Mouse (Mus musculus): ENCODE data around the gene Trim62. TPM values are rescaled to one million over a fixed set of nuclear protein-coding genes. Genes with fewer than 3 reads are reported as not detected.

Trim62 gene
- polyA plus RNA-seq, 1 experiment, result 0.87 TPM

DNA sequence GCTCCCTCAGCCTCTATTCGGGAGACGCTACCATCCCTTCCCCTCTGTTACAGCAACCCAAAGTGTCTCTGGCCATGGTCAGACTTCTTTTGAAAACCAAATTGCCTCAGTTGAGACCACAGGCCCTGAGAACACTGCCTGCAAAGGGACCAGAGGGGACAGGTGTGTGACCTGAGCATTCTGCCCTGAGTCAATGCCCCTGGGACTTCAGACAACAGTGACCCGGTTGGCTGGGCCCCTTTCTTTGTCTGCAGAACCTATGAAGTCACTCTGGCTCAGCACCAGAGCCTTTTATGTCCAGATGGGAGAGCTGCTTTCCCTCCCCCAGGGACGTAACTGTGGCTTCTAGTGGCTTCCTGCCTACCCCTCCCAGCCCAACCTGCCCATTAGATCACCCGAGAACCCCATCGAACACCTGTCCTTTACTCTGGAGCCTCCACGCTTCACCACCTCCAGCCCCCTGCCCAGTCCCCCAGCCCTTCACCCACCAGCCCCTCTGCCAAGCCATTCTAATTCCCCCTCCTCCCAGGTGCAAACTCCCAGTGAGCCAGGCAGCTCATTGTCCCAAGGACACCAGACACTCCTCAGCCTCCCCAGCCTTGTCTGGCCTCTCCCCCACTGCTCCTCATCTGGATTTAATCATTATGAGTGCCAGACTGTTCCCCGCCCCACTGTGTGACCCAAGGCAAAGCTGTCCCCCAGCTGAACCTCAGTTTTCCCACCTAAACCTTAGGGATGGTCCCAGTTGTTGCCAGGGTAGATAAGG is 20.8 kb downstream of the Trim62 start:
- Histone ChIP-seq H3K79me3 (ENCODE audit: low read depth) (no peaks in the 10 kb centered on the region), H3K36me3 (ENCODE audit: control insufficient read depth, insufficient read depth) (no peaks in the 10 kb centered on the region), H3K79me2 (ENCODE audit: control insufficient read depth, insufficient read depth) (no peaks in the 10 kb centered on the region), H3K27me3 (ENCODE audit: control insufficient read depth, insufficient read depth, insufficient read length) (peaks cover 6% of the 10 kb centered on the region), H3K4me3 (ENCODE audit: insufficient read depth, poor library complexity, severe bottlenecking) (no peak overlapping the region), H3ac (ENCODE audit: control insufficient read depth, insufficient read length, low read depth) (no peak overlapping the region)
- TF ChIP-seq MYOD1 (IDR thresholded peaks at IDR 0.05; ENCODE audit: control insufficient read depth, insufficient read length, low read depth) (no peak), USF1 (IDR thresholded peaks at IDR 0.05; ENCODE audit: low read depth) (no peak), MAX (IDR thresholded peaks at IDR 0.05) (no peak)

- Histone ChIP-seq H3K4me3 (ENCODE audit: insufficient read depth, poor library complexity, severe bottlenecking) (no peak overlapping the region), H3K79me2 (ENCODE audit: control insufficient read depth, insufficient read depth) (no peaks in the 10 kb centered on the region), H3K27me3 (ENCODE audit: control insufficient read depth, insufficient read depth, insufficient read length) (peaks cover 5% of the 10 kb centered on the region), H3ac (ENCODE audit: control insufficient read depth, insufficient read length, low read depth) (no peak overlapping the region), H3K36me3 (ENCODE audit: control insufficient read depth, insufficient read depth) (no peaks in the 10 kb centered on the region), H3K79me3 (ENCODE audit: low read depth) (no peaks in the 10 kb centered on the region)
- TF ChIP-seq CEBPB (IDR thresholded peaks at IDR 0.05; ENCODE audit: low read depth), result no peak
- TF ChIP-seq MYOG (IDR thresholded peaks at IDR 0.05; ENCODE audit: control insufficient read depth, extremely low read depth, insufficient read length), result no peak
- TF ChIP-seq CTCF (IDR thresholded peaks at IDR 0.05; ENCODE audit: control insufficient read depth, insufficient read depth, insufficient read length), result no peak
- TF ChIP-seq MAX (IDR thresholded peaks at IDR 0.05), result no peak
- TF ChIP-seq MYOD1 (IDR thresholded peaks at IDR 0.05; ENCODE audit: control insufficient read depth, insufficient read length, low read depth), result no peak
- no peak for TF ChIP-seq USF1 (IDR thresholded peaks at IDR 0.05; ENCODE audit: low read depth)
- TF ChIP-seq FOSL1 (IDR thresholded peaks at IDR 0.05; ENCODE audit: insufficient read depth, low read length, poor library complexity, severe bottlenecking), result no peak
Measured at GRCm38 (mm10) chr4:128905251-128905650, 21.9 kb downstream of the Trim62 start.

DNA sequence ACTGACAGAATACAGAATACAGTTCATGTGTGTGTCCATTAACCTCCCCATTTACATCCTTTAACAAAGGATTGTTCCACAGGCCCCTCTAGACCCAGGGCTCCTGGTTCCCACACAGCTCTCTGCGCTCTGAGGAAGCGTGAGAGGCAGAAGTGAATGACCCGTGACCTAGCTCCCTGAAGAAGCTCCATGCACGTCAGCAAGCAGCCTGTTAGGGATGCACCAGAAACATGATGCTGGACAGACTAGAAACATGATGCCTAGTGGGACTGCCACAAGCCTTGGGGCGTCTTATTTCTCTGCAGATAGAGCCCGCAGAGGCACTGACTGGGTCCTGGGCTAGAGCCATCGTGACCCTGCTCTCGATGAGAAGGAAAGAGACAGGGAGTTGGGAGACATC is 23.4 kb downstream of the Trim62 start:
- no peaks in the 10 kb centered on the region for H3K79me2 ChIP-seq (ENCODE audit: control insufficient read depth, insufficient read depth)
- no peaks in the 10 kb centered on the region for H3K36me3 ChIP-seq (ENCODE audit: control insufficient read depth, insufficient read depth)
- H3K4me3 ChIP-seq (ENCODE audit: insufficient read depth, poor library complexity, severe bottlenecking), result no peak overlapping the region
- no peaks in the 10 kb centered on the region for H3K79me3 ChIP-seq (ENCODE audit: low read depth)
- peaks cover 4% of the 10 kb centered on the region for H3K27me3 ChIP-seq (ENCODE audit: control insufficient read depth, insufficient read depth, insufficient read length)
- no peak for TF ChIP-seq MAX (IDR thresholded peaks at IDR 0.05)
- TF ChIP-seq CEBPB (IDR thresholded peaks at IDR 0.05; ENCODE audit: low read depth), result no peak
- TF ChIP-seq FOSL1 (IDR thresholded peaks at IDR 0.05; ENCODE audit: insufficient read depth, low read length, poor library complexity, severe bottlenecking), result no peak
- no peak overlapping the region for H3ac ChIP-seq (ENCODE audit: control insufficient read depth, insufficient read length, low read depth)

DNA sequence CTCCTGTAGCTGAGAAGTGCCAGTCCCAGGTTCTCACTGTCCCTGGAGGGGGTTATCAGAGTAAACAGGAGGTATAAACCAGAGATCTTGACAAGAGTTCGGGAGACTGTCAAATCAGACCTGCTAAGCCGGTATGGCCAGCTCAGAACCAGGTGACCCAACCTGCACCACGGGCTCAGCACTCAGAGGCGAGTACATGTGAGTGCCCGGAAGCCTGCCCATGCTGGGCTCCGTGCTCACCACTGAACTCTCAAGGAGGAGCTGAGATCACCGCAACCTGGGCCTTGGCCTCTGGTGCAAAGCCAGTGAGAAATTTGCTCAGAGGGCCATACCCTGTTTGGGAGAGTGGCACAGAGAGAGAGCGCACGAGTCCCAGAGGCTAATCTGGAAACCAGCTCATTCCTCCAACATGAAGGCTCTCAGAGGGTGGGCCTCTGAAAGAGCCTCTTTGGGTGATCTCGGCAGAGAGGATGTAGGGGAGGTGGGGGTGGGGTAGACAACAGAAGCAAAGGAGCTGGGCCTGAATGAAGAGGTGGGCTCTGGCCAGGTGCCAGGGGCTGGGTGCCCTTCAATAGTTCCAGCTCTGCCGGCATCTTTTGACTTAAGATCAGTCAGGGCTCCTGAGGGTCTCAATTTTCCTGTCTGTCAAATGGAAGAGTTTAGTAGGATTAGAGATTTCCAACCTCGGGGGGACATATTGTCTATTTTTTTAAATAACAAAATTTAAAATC is 24.0 kb downstream of the Trim62 start:
- TF ChIP-seq MAX (IDR thresholded peaks at IDR 0.05), result no peak
- TF ChIP-seq CTCF (IDR thresholded peaks at IDR 0.05; ENCODE audit: control insufficient read depth, insufficient read depth, insufficient read length), result no peak
- H3K79me3 ChIP-seq (ENCODE audit: low read depth), result no peaks in the 10 kb centered on the region
- H3K79me2 ChIP-seq (ENCODE audit: control insufficient read depth, insufficient read depth), result no peaks in the 10 kb centered on the region
- no peaks in the 10 kb centered on the region for H3K36me3 ChIP-seq (ENCODE audit: control insufficient read depth, insufficient read depth)
- H3ac ChIP-seq (ENCODE audit: control insufficient read depth, insufficient read length, low read depth), result no peak overlapping the region
- H3K27me3 ChIP-seq (ENCODE audit: control insufficient read depth, insufficient read depth, insufficient read length), result peaks cover 9% of the 10 kb centered on the region
- H3K4me3 ChIP-seq (ENCODE audit: insufficient read depth, poor library complexity, severe bottlenecking), result no peak overlapping the region

GRCm38 (mm10) chr4:128908586-128909377 is 25.4 kb downstream of the Trim62 start:
- peaks cover 9% of the 10 kb centered on the region for H3K27me3 ChIP-seq (ENCODE audit: control insufficient read depth, insufficient read depth, insufficient read length)
- no peak overlapping the region for H3K4me3 ChIP-seq (ENCODE audit: insufficient read depth, poor library complexity, severe bottlenecking)
- H3K79me3 ChIP-seq (ENCODE audit: low read depth), result no peaks in the 10 kb centered on the region

DNA sequence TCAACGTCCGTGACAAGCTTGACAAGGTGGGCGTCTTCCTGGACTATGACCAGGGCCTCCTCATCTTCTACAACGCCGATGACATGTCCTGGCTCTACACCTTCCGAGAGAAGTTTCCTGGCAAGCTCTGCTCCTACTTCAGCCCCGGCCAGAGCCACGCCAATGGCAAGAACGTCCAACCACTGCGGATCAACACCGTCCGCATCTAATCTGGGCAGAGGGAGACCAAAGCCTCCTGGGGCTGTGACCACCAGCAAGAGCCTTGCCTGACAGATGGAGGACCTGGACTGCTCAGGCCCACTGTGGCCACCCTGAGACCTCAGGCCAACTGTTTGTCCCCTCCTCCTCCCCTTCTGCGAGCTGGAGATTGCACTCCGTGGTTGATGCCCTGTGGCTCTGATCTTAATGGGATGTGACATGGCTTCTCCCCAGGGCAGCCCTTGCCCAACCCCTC is 26.0 kb downstream of the Trim62 start:
- no peak for TF ChIP-seq CTCF (IDR thresholded peaks at IDR 0.05; ENCODE audit: control insufficient read depth, insufficient read depth, insufficient read length)
- TF ChIP-seq MYOG (IDR thresholded peaks at IDR 0.05; ENCODE audit: control insufficient read depth, extremely low read depth, insufficient read length), result no peak
- TF ChIP-seq FOSL1 (IDR thresholded peaks at IDR 0.05; ENCODE audit: insufficient read depth, low read length, poor library complexity, severe bottlenecking), result no peak
- TF ChIP-seq USF1 (IDR thresholded peaks at IDR 0.05; ENCODE audit: low read depth), result no peak
- no peak for TF ChIP-seq MYOD1 (IDR thresholded peaks at IDR 0.05; ENCODE audit: control insufficient read depth, insufficient read length, low read depth)
- TF ChIP-seq MAX (IDR thresholded peaks at IDR 0.05), result no peak
- TF ChIP-seq CEBPB (IDR thresholded peaks at IDR 0.05; ENCODE audit: low read depth), result no peak
- Histone ChIP-seq H3K36me3 (ENCODE audit: control insufficient read depth, insufficient read depth) (no peaks in the 10 kb centered on the region), H3K4me3 (ENCODE audit: insufficient read depth, poor library complexity, severe bottlenecking) (no peak overlapping the region), H3K27me3 (ENCODE audit: control insufficient read depth, insufficient read depth, insufficient read length) (peaks cover 9% of the 10 kb centered on the region), H3ac (ENCODE audit: control insufficient read depth, insufficient read length, low read depth) (no peak overlapping the region), H3K79me2 (ENCODE audit: control insufficient read depth, insufficient read depth) (no peaks in the 10 kb centered on the region), H3K79me3 (ENCODE audit: low read depth) (no peaks in the 10 kb centered on the region)

More at GRCm38 (mm10) chr4:128908586-128909377, 25.4 kb downstream of the Trim62 start:
- Histone ChIP-seq H3K79me2 (ENCODE audit: control insufficient read depth, insufficient read depth) (no peaks in the 10 kb centered on the region), H3K36me3 (ENCODE audit: control insufficient read depth, insufficient read depth) (no peaks in the 10 kb centered on the region), H3ac (ENCODE audit: control insufficient read depth, insufficient read length, low read depth) (no peak overlapping the region)
- TF ChIP-seq CTCF (IDR thresholded peaks at IDR 0.05; ENCODE audit: control insufficient read depth, insufficient read depth, insufficient read length) (peak; percentile 54), CEBPB (IDR thresholded peaks at IDR 0.05; ENCODE audit: low read depth) (no peak), USF1 (IDR thresholded peaks at IDR 0.05; ENCODE audit: low read depth) (no peak)
